Mouse (Mus musculus): Measurements from ENCODE around the gene Lmna.

DNA sequence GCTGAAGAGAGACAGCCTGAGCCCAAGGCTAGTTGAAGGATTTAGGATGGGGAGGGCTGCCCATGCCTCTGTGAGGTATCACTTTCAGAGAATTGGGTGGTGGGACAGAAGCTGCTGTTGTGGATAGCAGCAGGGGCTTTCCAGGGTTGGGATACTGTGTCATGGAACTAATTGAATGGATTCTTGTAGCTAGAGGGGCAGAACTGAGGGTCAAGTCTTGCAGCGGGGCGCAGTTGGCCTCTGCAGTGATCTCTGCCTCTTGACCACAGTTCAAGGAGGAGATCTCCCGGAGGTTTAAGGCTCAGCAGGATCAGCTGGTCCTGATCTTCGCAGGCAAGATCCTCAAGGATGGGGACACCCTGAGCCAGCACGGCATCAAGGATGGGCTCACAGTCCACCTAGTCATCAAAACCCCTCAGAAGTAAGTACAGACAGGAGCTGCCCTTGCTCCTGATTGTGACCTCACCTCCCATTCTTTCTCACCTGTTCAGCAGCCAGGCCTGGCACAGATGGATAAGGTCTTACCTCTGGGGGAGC is 45.4 kb upstream of the Lmna start:
- no peak for TF ChIP-seq CTCF (IDR thresholded peaks at IDR 0.05; ENCODE audit: low read depth, low read length)
- TF ChIP-seq POLR2A (IDR thresholded peaks at IDR 0.05; ENCODE audit: extremely low read depth, insufficient read depth, low read length) = no peak

Data from liver, adult 2 months (tissue).